Mouse (Mus musculus) heart, embryonic 10.5 days (tissue): ENCODE results near the gene Znhit6. TPM values are rescaled to one million over a fixed set of nuclear protein-coding genes. Genes with fewer than 3 reads are reported as not detected.

Source experiments
- DNase-seq: peaks from one replicate; pipeline ENCODE4 v3.0.0-alpha.2; 2017; ENCODE audit warnings: low spot score
- H3K27ac ChIP-seq: fragments of 300-500 bp; sonication (generic); 2 replicates; pipeline ENCODE4 v1.5.1; 2016; ENCODE audit warnings: mild to moderate bottlenecking
- H3K27me3 ChIP-seq: fragments of 300-500 bp; sonication (generic); 2 replicates; pipeline ENCODE4 v1.6.1; 2016; ENCODE audit warnings: mild to moderate bottlenecking; ENCODE audit not compliant: poor library complexity, insufficient read depth, severe bottlenecking
- H3K36me3 ChIP-seq: fragments of 300-500 bp; sonication (generic); 2 replicates; pipeline ENCODE4 v1.6.1; 2016; ENCODE audit warnings: mild to moderate bottlenecking, moderate library complexity
- H3K4me1 ChIP-seq: fragments of 300-500 bp; sonication (generic); 2 replicates; pipeline ENCODE4 v1.6.1; 2016; ENCODE audit warnings: mild to moderate bottlenecking
- H3K4me3 ChIP-seq: fragments of 300-500 bp; sonication (generic); 2 replicates; pipeline ENCODE4 v1.5.1; 2016; ENCODE audit warnings: mild to moderate bottlenecking, moderate library complexity
- H3K9me3 ChIP-seq: fragments of 300-500 bp; sonication (generic); 2 replicates; pipeline ENCODE4 v1.6.1; 2016; ENCODE audit warnings: mild to moderate bottlenecking, moderate library complexity
- WGBS: fragments of 180-500 bp; shearing (Covaris S2); methylation state at CpG from one replicate; pipeline ENCODE4 v1.1.7; 2016; 5-methylcytosine and 5-hydroxymethylcytosine counted together
- polyA plus RNA-seq: library from polyadenylated mRNA; unstranded; fragments of >200 nt; fragmentation: Nextera tagmentation; extraction: Ambion mirVana; gene quantifications from 2 replicates; pipeline ENCODE4 v1.2.1, GENCODE M21; 2016

Znhit6 gene
- polyA plus RNA-seq = 30.5 and 40.9 TPM in 2 replicates

DNA sequence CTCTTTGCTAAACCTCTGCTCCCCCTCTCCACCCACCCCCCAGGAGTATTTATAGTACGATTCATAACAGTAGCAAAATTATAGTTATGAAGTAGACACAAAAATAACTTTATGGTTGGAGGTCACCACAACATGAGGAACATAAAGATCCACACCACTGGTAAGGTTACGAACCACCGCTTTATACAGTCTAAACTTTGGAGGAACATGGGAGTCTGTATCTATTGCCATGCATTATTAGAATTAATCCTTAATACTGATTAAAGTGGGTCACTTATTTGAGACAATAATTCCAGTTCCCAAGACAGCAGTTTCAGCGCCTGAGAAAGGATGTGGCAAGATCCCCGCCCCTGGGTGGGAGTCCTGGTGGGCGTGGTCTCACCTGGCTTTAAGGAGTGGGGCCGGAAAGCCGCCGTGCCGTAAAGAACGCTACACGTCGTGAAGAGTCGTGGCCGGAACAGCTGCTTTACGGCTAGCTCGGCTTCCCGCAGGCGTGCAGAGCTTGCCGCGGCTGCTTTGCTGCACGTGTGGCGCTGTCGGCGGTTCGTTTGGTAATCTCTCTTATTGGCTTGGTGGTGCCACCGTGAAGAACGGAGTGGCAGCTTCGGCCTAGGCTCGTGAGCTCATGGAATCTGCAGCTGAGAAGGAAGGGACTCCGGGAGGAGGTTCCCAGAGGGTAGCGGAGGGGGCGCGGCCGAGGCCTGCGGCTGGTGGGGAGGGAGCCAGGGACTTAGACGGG is at the start of gene Znhit6:
Gene Znhit6 (plus strand): TSS at position 463 of the 739 bp plus-strand sequence.
- DNase-seq = peak; percentile 97
- Histone ChIP-seq H3K36me3 (peaks cover 26% of the 10 kb centered on the region), H3K4me1 (peaks cover 12% of the 10 kb centered on the region; the same call in 1 of the 2 replicates), H3K27ac (peak within 1 kb of the TSS; percentile 85), H3K4me3 (peak within 1 kb of the TSS; percentile 89), H3K27me3 (no peaks in the 10 kb centered on the region), H3K9me3 (no peaks in the 10 kb centered on the region)
- WGBS = 5% methylated on average over 36 of the region's 37 CpGs

DNA sequence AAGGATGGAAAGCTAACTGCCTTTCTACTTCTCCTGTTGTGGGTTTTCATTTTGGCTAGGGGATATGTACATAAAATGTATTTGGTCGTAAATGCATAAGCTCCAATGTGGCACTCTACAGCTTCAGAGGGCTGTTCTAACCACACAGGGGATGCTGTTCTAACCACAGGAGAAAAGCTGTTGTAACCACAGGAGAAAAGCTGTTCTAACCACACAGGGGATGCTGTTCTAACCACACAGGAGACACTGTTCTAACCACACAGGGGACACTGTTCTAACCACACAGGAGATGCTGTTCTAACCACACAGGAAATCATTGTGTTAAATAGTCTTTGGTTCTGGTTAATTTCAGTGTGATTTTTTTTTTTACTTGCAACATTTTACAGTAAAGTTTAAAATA is 38.1 kb upstream of the Znhit6 start:
- no peak overlapping the region for H3K4me3 ChIP-seq
- WGBS = 79% methylated on average over 1 of the region's 1 CpGs
- no peaks in the 10 kb centered on the region for H3K27me3 ChIP-seq
- DNase-seq = no peak
- no peaks in the 10 kb centered on the region for H3K9me3 ChIP-seq
- no peaks in the 10 kb centered on the region for H3K36me3 ChIP-seq
- H3K27ac ChIP-seq = no peak overlapping the region
- no peaks in the 10 kb centered on the region for H3K4me1 ChIP-seq

DNA sequence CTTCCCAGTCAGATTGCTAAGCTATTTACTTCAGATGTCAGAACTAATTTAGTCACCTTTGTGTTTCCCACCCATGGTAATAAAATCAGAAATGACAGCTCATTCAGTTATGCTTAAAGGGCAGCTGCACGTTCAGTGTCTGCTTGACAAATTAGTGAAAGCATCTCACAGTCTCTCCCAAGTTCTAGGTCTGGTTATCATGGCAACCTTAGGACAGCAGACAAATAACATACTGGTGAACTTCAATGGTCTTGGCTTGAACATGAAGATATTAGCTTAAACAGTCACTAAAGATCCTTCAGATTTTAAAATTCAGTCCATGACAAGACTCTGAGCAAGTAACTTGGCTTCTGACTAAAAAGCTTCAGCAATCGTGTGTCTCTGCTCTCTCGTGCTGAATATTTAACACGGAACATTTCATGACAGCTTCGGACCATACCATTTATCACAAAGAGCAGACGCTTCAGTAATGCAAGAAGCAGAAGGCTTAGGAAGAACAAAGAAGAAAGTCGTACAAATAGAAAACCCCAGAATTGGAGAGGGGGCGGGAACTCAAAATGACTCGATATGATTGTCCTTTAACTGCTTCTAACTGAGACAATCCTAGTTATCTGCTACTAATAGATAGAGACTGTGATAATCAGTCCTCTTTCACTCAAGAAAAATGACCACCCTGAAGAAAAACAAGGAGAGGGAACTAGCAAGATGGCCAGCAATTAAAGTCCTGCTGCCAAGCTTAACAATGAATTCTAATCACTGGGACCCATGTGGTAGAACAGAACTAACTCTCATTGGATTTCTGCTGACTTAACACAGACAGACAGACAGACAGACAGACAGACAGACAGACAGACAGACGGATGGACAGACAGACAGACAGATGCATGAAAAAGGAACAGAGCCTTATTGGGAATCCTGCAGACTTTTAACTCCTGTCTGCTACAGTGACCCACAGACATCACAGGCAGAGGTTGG is 27.3 kb upstream of the Znhit6 start:
- H3K27me3 ChIP-seq = no peaks in the 10 kb centered on the region
- no peaks in the 10 kb centered on the region for H3K9me3 ChIP-seq
- no peak overlapping the region for H3K27ac ChIP-seq
- H3K4me3 ChIP-seq = no peak overlapping the region
- H3K36me3 ChIP-seq = no peaks in the 10 kb centered on the region
- no peaks in the 10 kb centered on the region for H3K4me1 ChIP-seq
- WGBS = 78% methylated on average over 10 of the region's 10 CpGs
- DNase-seq = no peak

DNA sequence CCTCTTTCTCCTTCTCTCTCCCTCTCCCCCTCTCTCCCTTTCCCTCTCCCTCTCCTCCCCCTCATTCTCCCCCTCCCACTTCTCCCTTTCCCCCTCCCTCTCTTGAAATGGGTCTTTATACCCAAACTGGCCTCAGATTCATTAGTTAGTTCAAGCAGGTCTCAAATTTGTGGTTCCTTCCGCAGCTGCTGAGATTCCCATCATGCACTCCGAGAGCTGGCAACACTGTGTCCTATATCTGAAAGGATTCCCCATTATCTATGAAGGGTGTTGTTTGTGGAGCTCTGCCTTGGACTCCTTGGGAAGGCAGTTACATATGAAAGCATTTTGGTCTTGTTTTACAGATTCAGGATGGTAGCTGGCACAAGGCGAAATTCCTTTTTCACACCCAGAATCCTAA is 25.8 kb upstream of the Znhit6 start:
- H3K36me3 ChIP-seq = no peaks in the 10 kb centered on the region
- H3K27ac ChIP-seq = no peak overlapping the region
- H3K4me3 ChIP-seq = no peak overlapping the region
- WGBS = 76% methylated on average over 3 of the region's 3 CpGs
- no peaks in the 10 kb centered on the region for H3K27me3 ChIP-seq
- no peak for DNase-seq
- H3K4me1 ChIP-seq = no peaks in the 10 kb centered on the region
- H3K9me3 ChIP-seq = no peaks in the 10 kb centered on the region

DNA sequence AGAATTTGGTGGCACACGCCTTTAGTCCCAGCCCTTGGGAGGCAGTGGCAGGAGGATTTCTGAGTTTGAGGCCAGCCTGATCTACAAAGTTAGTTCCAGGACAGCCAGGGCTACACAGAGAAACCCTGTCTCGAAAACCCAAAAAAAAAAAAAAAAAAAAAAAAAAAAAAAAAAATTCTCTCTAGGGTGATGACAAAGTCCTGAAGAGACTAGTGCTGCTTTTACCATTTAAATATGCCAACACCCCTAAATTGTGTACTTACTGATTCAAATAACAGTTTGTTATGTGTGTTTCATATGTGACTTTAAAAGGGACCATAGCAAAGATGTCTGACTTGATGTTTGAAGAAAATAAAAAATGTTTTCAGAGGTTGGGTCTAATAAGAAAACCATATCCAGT is 21.6 kb upstream of the Znhit6 start:
- Histone ChIP-seq H3K4me3 (no peak overlapping the region), H3K36me3 (no peaks in the 10 kb centered on the region), H3K9me3 (no peaks in the 10 kb centered on the region), H3K27me3 (no peaks in the 10 kb centered on the region), H3K4me1 (no peaks in the 10 kb centered on the region), H3K27ac (no peak overlapping the region)
- WGBS = 60% methylated on average over 2 of the region's 2 CpGs
- DNase-seq = no peak

DNA sequence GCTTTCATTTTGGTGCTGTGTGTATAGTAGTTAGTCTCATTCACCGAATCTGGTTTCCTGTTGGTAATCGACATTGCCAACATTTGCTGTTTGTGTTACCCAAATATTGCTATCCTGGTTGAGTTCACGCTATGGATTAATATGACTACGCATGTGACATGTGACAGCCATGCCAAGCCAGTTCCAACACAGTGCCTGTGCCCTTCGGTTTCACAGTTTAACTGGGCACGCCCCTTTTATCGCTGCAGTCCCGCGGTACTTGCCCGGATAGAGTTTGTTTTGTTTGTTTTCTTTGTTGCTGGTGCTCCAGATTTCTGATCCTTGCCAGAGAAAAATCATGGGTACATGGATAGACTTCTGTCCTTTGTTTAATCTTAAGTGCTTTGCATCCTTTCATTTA is 19.8 kb upstream of the Znhit6 start:
- WGBS = 86% methylated on average over 10 of the region's 10 CpGs
- Histone ChIP-seq H3K36me3 (no peaks in the 10 kb centered on the region), H3K27me3 (no peaks in the 10 kb centered on the region), H3K27ac (no peak overlapping the region), H3K4me3 (no peak overlapping the region), H3K9me3 (no peaks in the 10 kb centered on the region), H3K4me1 (no peaks in the 10 kb centered on the region)
- DNase-seq = no peak

DNA sequence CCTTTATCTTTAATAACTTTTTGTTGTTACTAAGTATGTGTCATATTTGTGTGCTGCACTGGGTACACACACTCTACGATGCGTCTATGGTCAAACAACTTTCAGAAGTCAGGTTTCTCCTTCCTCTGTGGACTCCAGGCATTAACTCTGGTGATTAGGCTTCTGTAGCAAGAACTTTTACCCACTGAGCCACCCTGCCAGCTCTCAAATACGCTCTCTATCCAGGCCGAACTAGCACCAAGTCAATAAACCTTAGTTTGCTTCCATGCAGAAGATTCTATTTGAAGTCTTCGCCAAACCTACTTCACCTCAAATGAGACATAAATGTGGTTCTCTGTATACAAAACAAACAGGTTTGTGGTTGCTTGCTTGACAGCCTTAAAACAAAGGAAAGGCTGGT is 16.3 kb upstream of the Znhit6 start:
- H3K27me3 ChIP-seq = no peaks in the 10 kb centered on the region
- no peaks in the 10 kb centered on the region for H3K9me3 ChIP-seq
- 89% methylated on average over 5 of the region's 5 CpGs for WGBS
- H3K4me1 ChIP-seq = no peaks in the 10 kb centered on the region
- no peak overlapping the region for H3K4me3 ChIP-seq
- DNase-seq = no peak
- no peak overlapping the region for H3K27ac ChIP-seq
- no peaks in the 10 kb centered on the region for H3K36me3 ChIP-seq

DNA sequence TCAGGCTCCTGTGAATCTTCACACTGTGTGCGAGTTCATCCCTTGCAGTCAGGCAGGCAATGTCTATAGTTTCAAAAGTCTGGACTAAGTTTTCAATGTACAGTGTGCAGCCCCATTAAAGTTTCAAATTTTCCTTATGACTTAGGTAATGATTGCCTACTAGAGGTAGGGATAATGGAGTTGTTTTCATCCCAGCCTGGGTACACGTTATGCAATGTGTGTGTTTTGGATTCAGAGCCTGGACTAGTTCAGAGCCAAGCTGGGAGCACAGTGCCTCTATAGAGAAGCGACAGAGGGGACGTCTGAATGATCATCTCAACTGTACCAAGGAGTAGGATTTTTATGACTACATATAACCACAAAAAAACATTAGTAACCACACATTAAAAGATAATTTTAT is 15.9 kb upstream of the Znhit6 start:
- H3K27me3 ChIP-seq = no peaks in the 10 kb centered on the region
- H3K27ac ChIP-seq = no peak overlapping the region
- no peak for DNase-seq
- H3K36me3 ChIP-seq = no peaks in the 10 kb centered on the region
- WGBS = 80% methylated on average over 4 of the region's 4 CpGs
- H3K4me1 ChIP-seq = no peaks in the 10 kb centered on the region
- H3K9me3 ChIP-seq = no peaks in the 10 kb centered on the region
- H3K4me3 ChIP-seq = no peak overlapping the region

DNA sequence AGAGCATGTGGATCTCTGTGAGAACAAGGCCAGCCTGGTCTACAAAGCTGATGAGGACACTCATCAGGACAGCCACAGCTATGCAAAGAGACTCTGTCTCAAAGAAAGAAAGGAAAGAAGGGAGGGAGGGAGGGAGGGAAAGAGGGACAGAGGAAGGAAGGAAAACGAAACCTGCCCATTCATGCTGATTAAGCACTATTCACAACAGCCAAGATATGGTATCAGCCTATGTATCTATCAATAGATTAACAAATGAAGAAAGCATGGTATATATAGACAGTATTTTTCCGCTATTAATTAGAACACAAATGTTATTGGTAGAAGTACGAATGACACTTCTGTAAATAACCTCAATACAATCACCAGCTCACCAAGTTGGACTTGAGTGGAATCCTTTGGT is 1.5 kb upstream of the Znhit6 start:
- Histone ChIP-seq H3K4me1 (peaks cover 12% of the 10 kb centered on the region; the same call in 1 of the 2 replicates), H3K36me3 (peaks cover 16% of the 10 kb centered on the region), H3K27me3 (no peaks in the 10 kb centered on the region), H3K9me3 (no peaks in the 10 kb centered on the region), H3K27ac (no peak overlapping the region), H3K4me3 (no peak overlapping the region)
- no peak for DNase-seq
- 78% methylated on average over 3 of the region's 3 CpGs for WGBS

DNA sequence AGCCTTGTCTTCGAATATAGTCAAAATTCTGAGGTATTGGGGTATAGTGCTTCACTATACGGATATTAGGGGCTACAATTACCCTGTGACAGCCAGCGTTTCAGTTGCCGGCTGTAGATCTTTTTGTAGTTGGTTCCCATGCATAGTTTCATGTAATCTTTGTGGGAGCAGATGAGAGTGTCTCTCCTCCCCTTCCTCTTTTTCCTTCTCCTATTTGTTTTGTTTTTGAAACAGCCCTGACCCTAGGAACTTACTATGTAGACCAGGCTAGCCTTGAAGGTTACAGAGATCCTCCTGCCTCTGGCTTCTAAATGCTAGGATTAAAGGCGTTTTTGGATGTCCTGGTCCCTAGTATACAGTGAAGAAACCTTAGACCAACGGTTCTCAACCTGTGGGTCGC is 665 bp upstream of the Znhit6 start:
- WGBS = 77% methylated on average over 7 of the region's 7 CpGs

DNA sequence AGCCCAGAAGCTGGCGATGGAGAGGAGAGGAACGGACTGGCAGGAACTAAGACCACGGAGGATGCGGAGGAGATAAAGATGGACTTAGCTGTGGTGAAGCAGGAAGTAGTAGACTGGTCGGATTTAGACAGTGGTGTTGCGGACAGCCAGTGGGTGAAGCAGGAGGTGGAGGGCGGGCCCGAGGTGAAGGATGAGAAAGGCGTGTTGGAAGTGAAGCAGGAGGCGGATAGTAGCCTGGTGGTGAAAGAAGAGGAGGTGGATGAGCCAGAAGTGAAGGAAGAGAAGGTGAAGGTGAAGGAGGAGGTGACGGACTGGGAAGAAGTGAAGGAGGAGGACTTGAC is 447 bp downstream of the Znhit6 start:
- DNase-seq = no peak
- peaks cover 27% of the 10 kb centered on the region for H3K36me3 ChIP-seq
- peak overlapping the region; percentile 89 for H3K4me3 ChIP-seq
- H3K27ac ChIP-seq = peak overlapping the region; percentile 85
- peaks cover 12% of the 10 kb centered on the region; the same call in 1 of the 2 replicates for H3K4me1 ChIP-seq
- no peaks in the 10 kb centered on the region for H3K9me3 ChIP-seq
- H3K27me3 ChIP-seq = no peaks in the 10 kb centered on the region
- 0% methylated on average over 11 of the region's 11 CpGs for WGBS

More for the DNA sequence above, 665 bp upstream of the Znhit6 start:
- Histone ChIP-seq H3K36me3 (peaks cover 24% of the 10 kb centered on the region), H3K27ac (peak overlapping the region; percentile 85; the same call in 1 of the 2 replicates), H3K9me3 (no peaks in the 10 kb centered on the region), H3K4me1 (peaks cover 12% of the 10 kb centered on the region; the same call in 1 of the 2 replicates), H3K4me3 (no peak overlapping the region), H3K27me3 (no peaks in the 10 kb centered on the region)
- no peak for DNase-seq

DNA sequence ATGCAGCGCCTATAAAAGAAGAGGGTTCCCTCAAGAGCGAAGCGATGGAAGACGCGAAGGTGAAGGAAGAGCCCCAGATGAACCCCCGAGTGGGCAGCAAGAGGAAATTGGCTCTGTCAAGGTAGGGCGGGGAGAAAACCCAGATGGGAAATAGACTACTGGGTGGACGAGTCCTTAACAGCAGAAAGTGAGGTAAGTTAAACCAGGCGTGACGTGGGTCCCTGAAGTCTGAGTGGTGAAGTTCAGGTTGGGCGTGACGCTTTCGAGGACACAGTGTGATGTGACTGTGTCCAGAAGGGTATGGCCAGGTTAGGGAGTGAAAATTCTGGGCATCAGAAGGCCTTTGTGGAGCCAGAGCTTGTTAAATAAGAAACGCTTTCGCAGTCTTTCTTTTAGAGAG is 871 bp downstream of the Znhit6 start:
- no peaks in the 10 kb centered on the region for H3K27me3 ChIP-seq
- H3K9me3 ChIP-seq = no peaks in the 10 kb centered on the region
- WGBS = 27% methylated on average over 15 of the region's 15 CpGs
- peaks cover 27% of the 10 kb centered on the region for H3K36me3 ChIP-seq
- no peak for DNase-seq
- H3K4me1 ChIP-seq = peaks cover 12% of the 10 kb centered on the region; the same call in 1 of the 2 replicates
- H3K4me3 ChIP-seq = peak overlapping the region; percentile 89
- peak overlapping the region; percentile 85 for H3K27ac ChIP-seq

DNA sequence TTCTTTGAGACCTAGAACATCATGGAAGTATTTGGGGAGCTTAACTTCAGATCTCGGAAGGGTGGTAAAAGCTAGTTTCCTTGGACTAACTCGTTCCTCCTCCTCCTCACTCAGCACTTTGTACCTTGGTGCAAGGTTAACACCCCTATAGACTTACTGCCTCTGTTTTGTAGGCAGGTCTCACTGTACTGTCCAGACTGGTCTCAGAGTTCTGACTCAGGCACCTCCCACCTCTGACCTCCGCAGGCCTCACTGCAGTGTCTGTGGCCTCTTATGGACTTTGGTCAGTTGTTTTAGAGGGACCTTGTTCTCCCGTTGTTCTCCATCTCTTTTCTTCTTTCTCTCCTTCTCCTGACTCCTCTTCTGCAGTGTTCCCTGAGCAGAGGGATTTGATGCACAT is 7.0 kb downstream of the Znhit6 start:
- no peak overlapping the region for H3K27ac ChIP-seq
- H3K4me3 ChIP-seq = no peak overlapping the region
- no peaks in the 10 kb centered on the region for H3K4me1 ChIP-seq
- peaks cover 70% of the 10 kb centered on the region for H3K36me3 ChIP-seq
- no peaks in the 10 kb centered on the region for H3K27me3 ChIP-seq
- WGBS = 83% methylated on average over 4 of the region's 4 CpGs
- no peaks in the 10 kb centered on the region for H3K9me3 ChIP-seq
- no peak for DNase-seq
